Mouse (Mus musculus) liver, postnatal 0 days (tissue): ENCODE data around the gene Cog4. TPM values are rescaled to one million over a fixed set of nuclear protein-coding genes. Genes with fewer than 3 reads are reported as not detected.
A peak's percentile ranks its signal among the peaks of the same experiment; 100 is the strongest.

Experiments used
- ATAC-seq: fragments of 200-750 bp; cut with Nextera tagmentation; 2 replicates; pipeline ENCODE4 v1.8.0; 2017; ENCODE audit warnings: mild to moderate bottlenecking, moderate library complexity
- DNase-seq: peaks from one replicate; pipeline ENCODE4 v3.0.0-alpha.2; 2016
- H3K27ac ChIP-seq: fragments of 300-500 bp; sonication (generic); 2 replicates; pipeline ENCODE4 v1.5.1; 2014; ENCODE audit warnings: antibody characterized with exemption, moderate library complexity, mild to moderate bottlenecking, low read depth
- H3K27me3 ChIP-seq: fragments of 300-500 bp; sonication (generic); 2 replicates; pipeline ENCODE4 v1.6.1; 2014; ENCODE audit warnings: low read length, control low read depth, mixed read lengths; ENCODE audit not compliant: insufficient read depth
- H3K36me3 ChIP-seq: fragments of 300-500 bp; sonication (generic); replicated peaks from 2 replicates; pipeline ENCODE4 v1.6.1; 2014; ENCODE audit warnings: mild to moderate bottlenecking, control low read depth, low read length, moderate library complexity, mixed read lengths; ENCODE audit not compliant: insufficient read depth
- H3K4me1 ChIP-seq: fragments of 300-500 bp; sonication (generic); 2 replicates; pipeline ENCODE4 v1.6.1; 2014; ENCODE audit warnings: antibody characterized with exemption, mild to moderate bottlenecking, control low read depth; ENCODE audit not compliant: insufficient read depth
- H3K4me2 ChIP-seq: fragments of 300-500 bp; sonication (generic); 2 replicates; pipeline ENCODE4 v1.6.1; 2014; ENCODE audit warnings: low read depth, mild to moderate bottlenecking, low read length, moderate library complexity, mixed read lengths
- H3K4me3 ChIP-seq: fragments of 300-500 bp; sonication (generic); 2 replicates; pipeline ENCODE4 v1.5.1; 2014; ENCODE audit warnings: low read depth, low read length
- H3K9ac ChIP-seq: fragments of 300-500 bp; sonication (generic); replicated peaks from 2 replicates; pipeline ENCODE4 v1.6.1; 2014; ENCODE audit warnings: mild to moderate bottlenecking, moderate library complexity
- H3K9me3 ChIP-seq: fragments of 300-500 bp; sonication (generic); 2 replicates; pipeline ENCODE4 v1.6.1; 2016; ENCODE audit warnings: mild to moderate bottlenecking, control low read depth, low read length, mixed read lengths
- CTCF ChIP-seq: sonication (generic); IDR thresholded peaks from 2 replicates; pipeline ENCODE4 v1.5.1; 2016; ENCODE audit warnings: antibody characterized with exemption, low read depth
- EP300 ChIP-seq: IDR thresholded peaks from 2 replicates; pipeline ENCODE4 v1.6.1; 2016; ENCODE audit warnings: antibody characterized with exemption, low read depth, mild to moderate bottlenecking
- WGBS: fragments of 180-500 bp; shearing (Covaris S2); extraction: QIAGEN DNeasy Blood & Tissue Kit; methylation state at CpG from one replicate; pipeline ENCODE4 v1.1.7; 2014; ENCODE audit not compliant: insufficient replicate concordance; 5-methylcytosine and 5-hydroxymethylcytosine counted together
- polyA plus RNA-seq: library from polyadenylated mRNA; unstranded; fragments of >200 nt; fragmentation: Nextera tagmentation; extraction: Ambion mirVana; gene quantifications from 2 replicates; pipeline ENCODE4 v1.2.1, GENCODE M21; 2015

The Cog4 gene
- polyA plus RNA-seq, 1 experiment from 2014 or later: 22.7 TPM

DNA sequence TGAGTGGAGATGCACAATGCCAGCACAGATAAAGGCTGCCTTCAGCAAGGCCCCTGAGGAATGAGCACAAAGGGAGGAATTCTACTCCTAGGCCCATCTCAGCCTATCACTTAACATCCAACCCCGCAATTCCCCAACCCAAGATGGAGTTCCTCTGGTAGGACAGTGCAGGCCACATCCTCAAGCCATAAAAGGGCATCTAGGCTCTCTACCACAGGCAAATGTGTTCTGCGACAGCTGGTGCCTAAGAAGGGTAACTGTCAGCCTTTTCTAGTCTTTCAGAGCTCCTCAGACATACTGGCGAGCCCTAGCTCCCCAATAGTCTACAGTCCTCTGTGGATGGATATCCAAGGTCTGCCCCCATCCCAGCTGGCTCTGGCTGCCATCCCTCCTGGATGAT is 40.2 kb downstream of the Cog4 start:
- ATAC-seq: no peak
- no peaks in the 10 kb centered on the region for H3K4me1 ChIP-seq
- DNase-seq: no peak
- no peak overlapping the region for H3K9ac ChIP-seq
- peaks cover 39% of the 10 kb centered on the region for H3K36me3 ChIP-seq
- H3K4me2 ChIP-seq: no peak overlapping the region
- TF ChIP-seq CTCF: no peak
- no peak for TF ChIP-seq EP300
- no peak overlapping the region for H3K4me3 ChIP-seq
- H3K27ac ChIP-seq: no peak overlapping the region
- no peaks in the 10 kb centered on the region for H3K27me3 ChIP-seq
- WGBS: 87% methylated on average over 3 of the region's 3 CpGs
- H3K9me3 ChIP-seq: no peaks in the 10 kb centered on the region

DNA sequence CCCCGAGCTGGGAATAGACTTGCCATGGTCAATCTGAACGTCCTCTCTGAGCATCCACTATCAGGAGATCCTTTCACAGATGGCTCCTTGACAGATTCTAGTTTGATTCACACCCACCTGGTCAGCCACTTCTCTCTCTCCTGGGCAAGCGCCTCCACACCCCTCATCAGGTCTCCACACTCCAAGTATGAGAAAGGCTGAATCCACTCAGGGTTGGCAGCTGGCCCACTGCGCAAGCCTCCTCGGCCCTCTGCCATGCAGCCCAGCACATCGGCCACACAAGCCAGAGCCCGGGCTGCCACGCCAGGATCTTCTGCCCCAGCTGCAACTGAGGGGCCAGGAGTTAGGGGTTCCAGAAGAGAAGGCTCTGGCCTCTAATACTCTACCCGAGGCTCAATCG is 41.2 kb downstream of the Cog4 start:
- H3K4me1 ChIP-seq: no peaks in the 10 kb centered on the region
- H3K9me3 ChIP-seq: no peaks in the 10 kb centered on the region
- no peak overlapping the region for H3K4me3 ChIP-seq
- H3K9ac ChIP-seq: no peak overlapping the region
- ATAC-seq: no peak
- H3K36me3 ChIP-seq: peaks cover 30% of the 10 kb centered on the region
- H3K27me3 ChIP-seq: no peaks in the 10 kb centered on the region
- WGBS: 91% methylated on average over 10 of the region's 10 CpGs
- no peak for TF ChIP-seq EP300
- H3K27ac ChIP-seq: no peak overlapping the region
- H3K4me2 ChIP-seq: no peak overlapping the region
- no peak for DNase-seq

GRCm38 (mm10) chr8:110888441-110888840 is 42.0 kb downstream of the Cog4 start:
- Histone ChIP-seq H3K27me3 (no peaks in the 10 kb centered on the region), H3K27ac (no peak overlapping the region), H3K36me3 (peaks cover 23% of the 10 kb centered on the region), H3K4me1 (no peaks in the 10 kb centered on the region), H3K4me3 (no peak overlapping the region), H3K9me3 (no peaks in the 10 kb centered on the region), H3K9ac (no peak overlapping the region), H3K4me2 (no peak overlapping the region)
- no peak for ATAC-seq
- 88% methylated on average over 8 of the region's 8 CpGs for WGBS
- no peak for DNase-seq
- TF ChIP-seq EP300: no peak
- TF ChIP-seq CTCF: no peak

DNA sequence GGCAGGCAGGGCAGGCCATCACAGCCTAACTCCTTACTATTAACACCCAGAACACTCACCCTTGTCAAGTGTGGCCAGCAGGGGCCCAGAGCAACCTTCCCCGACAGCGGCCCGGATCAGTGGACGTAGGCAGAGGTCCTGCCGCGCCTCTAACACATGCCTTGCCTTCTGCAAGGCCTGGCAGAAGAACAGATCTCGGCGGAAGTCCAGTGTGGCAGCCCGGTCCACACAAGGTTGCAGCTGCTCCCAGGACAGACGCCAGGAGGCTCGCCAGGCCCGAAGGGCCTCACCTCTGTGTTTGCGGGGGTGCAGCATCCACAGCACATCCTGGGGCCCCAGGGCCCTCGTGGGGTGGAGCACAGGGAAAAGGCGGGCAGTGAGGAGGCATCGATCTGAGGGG is 42.5 kb downstream of the Cog4 start:
- H3K9me3 ChIP-seq: no peaks in the 10 kb centered on the region
- no peaks in the 10 kb centered on the region for H3K4me1 ChIP-seq
- DNase-seq: no peak
- no peak for ATAC-seq
- H3K27ac ChIP-seq: no peak overlapping the region
- TF ChIP-seq EP300: no peak
- no peak for TF ChIP-seq CTCF
- H3K4me2 ChIP-seq: no peak overlapping the region
- H3K27me3 ChIP-seq: no peaks in the 10 kb centered on the region
- H3K36me3 ChIP-seq: peaks cover 19% of the 10 kb centered on the region
- H3K9ac ChIP-seq: no peak overlapping the region
- H3K4me3 ChIP-seq: no peak overlapping the region
- WGBS: 87% methylated on average over 16 of the region's 16 CpGs

DNA sequence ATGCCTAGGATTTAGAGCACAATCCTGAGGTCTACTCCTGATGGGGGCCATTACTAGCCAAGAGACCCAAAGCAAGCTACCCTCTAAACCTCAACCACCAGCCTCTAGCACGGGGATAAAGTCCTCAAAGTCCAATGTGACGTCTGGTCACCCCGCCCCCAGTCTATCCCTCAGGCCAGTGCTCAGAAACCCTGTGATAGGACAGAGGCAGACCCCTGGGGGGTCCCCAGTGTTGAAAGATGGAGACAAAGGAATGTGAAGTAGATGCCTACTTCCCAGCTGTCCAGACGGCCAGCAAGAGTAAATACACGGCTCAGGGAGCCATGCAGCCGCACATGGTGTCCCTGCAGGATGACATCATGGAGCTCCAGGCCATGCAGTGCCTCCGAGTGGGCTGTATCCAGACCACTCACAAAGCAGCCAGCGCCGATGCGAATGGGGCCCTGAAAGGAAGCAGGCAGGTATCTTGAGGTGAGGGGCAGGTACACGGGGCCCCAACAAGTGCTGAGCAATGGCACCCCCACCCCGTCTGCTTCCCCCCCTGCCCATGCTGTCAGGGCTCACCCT is 43.6 kb downstream of the Cog4 start:
- Histone ChIP-seq H3K27me3 (no peaks in the 10 kb centered on the region), H3K4me2 (no peak overlapping the region), H3K36me3 (peaks cover 12% of the 10 kb centered on the region; the same call in 1 of the 2 replicates), H3K4me3 (no peak overlapping the region), H3K27ac (no peak overlapping the region), H3K4me1 (peaks cover 3% of the 10 kb centered on the region; the same call in 1 of the 2 replicates), H3K9me3 (no peaks in the 10 kb centered on the region), H3K9ac (no peak overlapping the region)
- DNase-seq (no peak), ATAC-seq (no peak)
- WGBS: 69% methylated on average over 12 of the region's 12 CpGs
- no peak for TF ChIP-seq EP300
- no peak for TF ChIP-seq CTCF

GRCm38 (mm10) chr8:110892040-110892439 is 45.6 kb downstream of the Cog4 start:
- 88% methylated on average over 7 of the region's 7 CpGs for WGBS

More at GRCm38 (mm10) chr8:110892040-110892439, 45.6 kb downstream of the Cog4 start:
- TF ChIP-seq EP300 (no peak), CTCF (0 out of 2 replicates have a peak, but pooled peaks have one; percentile 8)
- no peak overlapping the region for H3K27ac ChIP-seq
- no peak overlapping the region for H3K4me3 ChIP-seq
- H3K4me1 ChIP-seq: peaks cover 4% of the 10 kb centered on the region; the same call in 1 of the 2 replicates
- no peaks in the 10 kb centered on the region for H3K27me3 ChIP-seq
- H3K36me3 ChIP-seq: 0 out of 2 replicates have a peak, but pooled peaks cover 5% of the 10 kb centered on the region
- no peaks in the 10 kb centered on the region for H3K9me3 ChIP-seq
- no peak for DNase-seq
- ATAC-seq: no peak
- no peak overlapping the region for H3K4me2 ChIP-seq
- H3K9ac ChIP-seq: no peak overlapping the region
